ENCODE assay signal across 16 mouse cellular contexts in the genomic region with DNA sequence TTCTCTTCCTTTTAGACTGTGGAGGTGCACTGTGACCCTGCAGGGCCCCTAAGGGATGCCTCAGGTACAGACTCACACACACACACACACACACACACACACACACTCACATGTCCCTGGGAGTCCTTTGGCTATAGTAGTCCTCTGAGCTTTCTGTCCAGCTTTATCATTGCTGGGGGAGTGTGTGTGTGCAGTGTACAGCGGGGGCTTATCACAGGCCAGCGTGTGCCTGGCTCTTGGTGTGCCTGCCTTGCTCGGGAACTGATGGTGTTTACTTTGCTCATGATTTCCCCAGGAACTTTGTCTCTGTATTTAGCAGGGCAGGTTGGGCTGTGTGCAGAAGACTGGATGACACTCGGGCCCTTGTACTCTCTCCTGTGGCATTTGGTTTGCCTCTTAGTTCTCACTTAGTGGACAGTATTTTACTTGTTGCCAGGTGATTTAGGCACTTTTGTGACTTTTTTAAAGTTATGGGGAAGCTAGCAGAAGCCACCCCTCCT. TPM values are rescaled to one million over a fixed set of nuclear protein-coding genes. Genes with fewer than 3 reads are reported as not detected.
A peak's percentile ranks its signal among the peaks of the same experiment; 100 is the strongest.
DNase-seq lines count a peak whose midpoint lies in the region; ATAC-seq and TF ChIP-seq lines count a peak whose summit lies in the region.
"Had no signal": no experiment of that assay in that cellular context is flagged by ENCODE, and none has a peak within 500 bp of the region (broad histone marks: within the 10 kb centered on the region; RNA-seq: fewer than 3 reads in every experiment).

No protein-coding gene starts in this region.

- no peaks in the 10 kb centered on the region for H3K27me3 ChIP-seq in heart, adult 2 months (ENCODE audit: control insufficient read depth, insufficient read depth, low read length)
- H3K27me3 ChIP-seq in liver, embryonic 14.5 days (ENCODE audit: control insufficient read depth, insufficient read depth, low read length) = no peaks in the 10 kb centered on the region
- H3K27me3 ChIP-seq in stomach, embryonic 16.5 days (ENCODE audit: control insufficient read depth, insufficient read depth, low read length) = no peaks in the 10 kb centered on the region
- H3K27me3 ChIP-seq: embryonic facial prominence, embryonic 13.5 days; midbrain, embryonic 12.5 days had no signal

- H3K9ac ChIP-seq in heart, adult 2 months (ENCODE audit: low read depth, low read length) = no peak overlapping the region
- H3K9ac ChIP-seq in liver, embryonic 14.5 days (replicated peaks) = no peak overlapping the region
- H3K9ac ChIP-seq in stomach, embryonic 16.5 days (ENCODE audit: low read length) = no peak overlapping the region
- H3K9ac ChIP-seq: embryonic facial prominence, embryonic 13.5 days; midbrain, embryonic 12.5 days had no signal

- no peak for DNase-seq in heart, adult 2 months
- no peak for DNase-seq in heart, postnatal 4 days
- no peak for DNase-seq in layer of hippocampus, adult 2 months (ENCODE audit: low spot score in 2 of 2)
- DNase-seq in layer of hippocampus, postnatal 14 days (ENCODE audit: low spot score in 2 of 2) = no peak
- peak in 1 of 3 experiments; percentile 9 for DNase-seq in liver, embryonic 14.5 days (ENCODE audit: low read depth in 3 of 3, low spot score in 3 of 3)
- DNase-seq in right cerebral cortex, adult 2 months (ENCODE audit: low spot score in 2 of 2) = no peak
- DNase-seq in Muller cell, postnatal 12 days (ENCODE audit: inconsistent ontology term) = no peak
- DNase-seq: adrenal gland, postnatal 14 days; cerebellum, postnatal 25 days; layer of hippocampus, adult 9-11 months; right cerebral cortex, postnatal 14 days; thymus, postnatal 36 days had no signal

- TF ChIP-seq POLR2A in heart, adult 2 months (IDR thresholded peaks at IDR 0.05; ENCODE audit: insufficient read depth, low read depth, low read length) = no peak

- H3K9me3 ChIP-seq in liver, embryonic 14.5 days (ENCODE audit: control insufficient read depth, low read length) = no peaks in the 10 kb centered on the region
- no peaks in the 10 kb centered on the region for H3K9me3 ChIP-seq in stomach, embryonic 16.5 days (replicated peaks; ENCODE audit: control insufficient read depth, low read length)
- H3K9me3 ChIP-seq: embryonic facial prominence, embryonic 13.5 days; forebrain, embryonic 10.5 days; midbrain, embryonic 12.5 days had no signal

- H3K4me2 ChIP-seq in liver, embryonic 14.5 days (ENCODE audit: low read depth) = no peak overlapping the region
- H3K4me2 ChIP-seq in stomach, embryonic 16.5 days (ENCODE audit: low read depth, low read length) = no peak overlapping the region
- H3K4me2 ChIP-seq: embryonic facial prominence, embryonic 13.5 days; midbrain, embryonic 12.5 days had no signal

- peak overlapping the region; percentile 62 for H3K27ac ChIP-seq in heart, adult 2 months
- H3K27ac ChIP-seq in layer of hippocampus, adult 2 months = peak overlapping the region; percentile 68; the same call in 1 of the 2 replicates
- H3K27ac ChIP-seq in liver, embryonic 14.5 days = no peak overlapping the region
- no peak overlapping the region for H3K27ac ChIP-seq in stomach, embryonic 16.5 days (ENCODE audit: low read length)
- H3K27ac ChIP-seq: embryonic facial prominence, embryonic 13.5 days; forebrain, embryonic 10.5 days; midbrain, embryonic 12.5 days had no signal

- 20% methylated on average over 4 of the region's 4 CpGs for WGBS in heart, adult 2 months
- WGBS in liver, embryonic 14.5 days (ENCODE audit: insufficient replicate concordance) = 35% methylated on average over 4 of the region's 4 CpGs
- 47% methylated on average over 4 of the region's 4 CpGs for WGBS in stomach, embryonic 16.5 days

- no peak overlapping the region for H3K4me3 ChIP-seq in heart, adult 2 months
- no peak overlapping the region for H3K4me3 ChIP-seq in layer of hippocampus, adult 2 months
- H3K4me3 ChIP-seq in liver, embryonic 14.5 days (ENCODE audit: insufficient read depth in 1 of 2, low read depth in 2 of 2, low read length in 2 of 2) = no peak overlapping the region
- no peak overlapping the region for H3K4me3 ChIP-seq in stomach, embryonic 16.5 days (replicated peaks; ENCODE audit: low read length)
- H3K4me3 ChIP-seq: embryonic facial prominence, embryonic 13.5 days; forebrain, embryonic 10.5 days; midbrain, embryonic 12.5 days had no signal

- TF ChIP-seq CTCF in heart, adult 2 months (IDR thresholded peaks at IDR 0.05) = no peak
- no peak for TF ChIP-seq CTCF in layer of hippocampus, adult 2 months (conservative IDR thresholded peaks at IDR 0.05)
- no peak for TF ChIP-seq CTCF in liver, embryonic 14.5 days (IDR thresholded peaks at IDR 0.05; ENCODE audit: low read depth)

- H3K36me3 ChIP-seq in heart, adult 2 months (ENCODE audit: control insufficient read depth, insufficient read depth, low read length) = peaks cover 13% of the 10 kb centered on the region
- H3K36me3 ChIP-seq in liver, embryonic 14.5 days (replicated peaks; ENCODE audit: control insufficient read depth, insufficient read depth, low read depth) = no peaks in the 10 kb centered on the region; the same call in 1 of the 2 replicates
- no peaks in the 10 kb centered on the region for H3K36me3 ChIP-seq in stomach, embryonic 16.5 days (ENCODE audit: control insufficient read depth, insufficient read depth, low read length)

- intact Hi-C loops in heart, adult 2 months (cut with DNase I) = loop anchor here (2.0 to 5.0 kb wide), 2 partner anchors 39 to 147 kb away; no protein-coding TSS in a partner anchor

- peaks cover 46% of the 10 kb centered on the region for H3K4me1 ChIP-seq in heart, adult 2 months (ENCODE audit: control insufficient read depth, insufficient read depth, low read length)
- H3K4me1 ChIP-seq in liver, embryonic 14.5 days (replicated peaks; ENCODE audit: control insufficient read depth in 2 of 2, insufficient read depth in 2 of 2, low read length in 1 of 2) = peaks cover 3 to 11% of the 10 kb centered on the region in 2 experiments; a peak in 2 of 4 replicates
- peaks cover 63% of the 10 kb centered on the region for H3K4me1 ChIP-seq in stomach, embryonic 16.5 days (ENCODE audit: control insufficient read depth, insufficient read depth, low read length)

- no peak for TF ChIP-seq EP300 in heart, adult 2 months (IDR thresholded peaks at IDR 0.05; ENCODE audit: insufficient read depth, low read depth, low read length)
- TF ChIP-seq EP300 in liver, embryonic 14.5 days (IDR thresholded peaks at IDR 0.05; ENCODE audit: low read depth) = no peak

- ATAC-seq in liver, embryonic 14.5 days (ENCODE audit: insufficient read depth) = peak; percentile 34
- 0 out of 2 replicates have a peak, but pooled peaks have one; percentile 12 for ATAC-seq in stomach, embryonic 16.5 days (ENCODE audit: insufficient read depth, low FRiP score)

- H3K79me2 ChIP-seq in heart, adult 2 months (replicated peaks; ENCODE audit: control insufficient read depth, insufficient read depth, low read length) = peaks cover 14% of the 10 kb centered on the region

RNA-seq across cellular contexts. Expression of gene Capzb, which starts 41.1 kb away (rescaled TPM):
- total RNA-seq in heart, adult 2 months (2021) = 100 to 1,000 TPM; 342 to 392 TPM
- 160 and 191 TPM in 2 replicates for polyA plus RNA-seq in heart, adult 2 months (2012; rRNA removed)
- 100 to 1,000 TPM; 423 to 429 TPM for total RNA-seq in heart, postnatal 4 days (2021)
- 100 to 1,000 TPM; 374 to 416 TPM for total RNA-seq in layer of hippocampus, adult 2 months (2021)
- 100 to 1,000 TPM; 406 to 431 TPM for total RNA-seq in layer of hippocampus, postnatal 14 days (2021)
- polyA plus RNA-seq in liver, embryonic 14.5 days (2012; rRNA removed) = 55.4 and 63.0 TPM in 2 replicates
- 105 and 110 TPM in 2 replicates for polyA plus RNA-seq in liver, embryonic 14.5 days (2014; fragmentation: Nextera tagmentation; extraction: Ambion mirVana)
- polyA plus RNA-seq in stomach, embryonic 16.5 days (2015; fragmentation: Nextera tagmentation; extraction: Ambion mirVana) = 421 and 434 TPM in 2 replicates

Comparison
In these comparisons a context has a peak if more than half of its experiments do, and no peak if none do; other contexts are left out.
1. H3K27ac ChIP-seq: peak in heart, adult 2 months (single experiment) and layer of hippocampus, adult 2 months (single experiment); none in liver, embryonic 14.5 days (single experiment) and stomach, embryonic 16.5 days (single experiment).